Mouse (Mus musculus): ENCODE measurements around the gene Fam19a2.

Gene Fam19a2

GRCm38 (mm10) chr10:123721952-123722460 lies 458.2 kb downstream of the Fam19a2 start:
- DNase-seq (ENCODE audit: low spot score in 2 of 2): no peak

GRCm38 (mm10) chr10:123723641-123724040 lies 459.8 kb downstream of the Fam19a2 start:
- DNase-seq (ENCODE audit: low spot score in 2 of 2): no peak

GRCm38 (mm10) chr10:123748317-123748716 lies 484.5 kb downstream of the Fam19a2 start:
- DNase-seq (ENCODE audit: low spot score in 2 of 2): no peak

GRCm38 (mm10) chr10:123751676-123752280 lies 488.0 kb downstream of the Fam19a2 start:
- DNase-seq (ENCODE audit: low spot score in 2 of 2): no peak

- DNase-seq (ENCODE audit: low spot score in 2 of 2): no peak
These were observed 489.0 kb downstream of the Fam19a2 start for GRCm38 (mm10) chr10:123752755-123753154.

DNA sequence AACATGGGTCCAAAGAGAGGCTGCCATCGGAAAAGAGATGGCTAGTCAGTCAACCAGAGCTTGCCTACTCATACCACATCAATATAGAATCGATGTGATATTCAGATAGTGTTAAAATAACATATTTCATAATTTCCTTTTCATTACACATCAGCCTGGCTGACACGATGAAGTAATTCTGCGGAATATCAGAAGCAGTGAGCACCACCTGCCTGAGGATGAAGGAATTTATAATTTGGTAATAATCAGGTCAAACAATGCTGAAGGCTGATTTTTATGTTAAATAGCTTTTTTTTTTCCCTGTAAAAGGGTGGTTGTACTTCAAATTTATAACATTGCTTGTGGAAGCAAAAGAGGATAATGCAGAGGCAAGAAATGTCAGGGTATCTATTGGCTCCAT lies 490.2 kb downstream of the Fam19a2 start:
- DNase-seq (ENCODE audit: low spot score in 2 of 2): no peak

DNA sequence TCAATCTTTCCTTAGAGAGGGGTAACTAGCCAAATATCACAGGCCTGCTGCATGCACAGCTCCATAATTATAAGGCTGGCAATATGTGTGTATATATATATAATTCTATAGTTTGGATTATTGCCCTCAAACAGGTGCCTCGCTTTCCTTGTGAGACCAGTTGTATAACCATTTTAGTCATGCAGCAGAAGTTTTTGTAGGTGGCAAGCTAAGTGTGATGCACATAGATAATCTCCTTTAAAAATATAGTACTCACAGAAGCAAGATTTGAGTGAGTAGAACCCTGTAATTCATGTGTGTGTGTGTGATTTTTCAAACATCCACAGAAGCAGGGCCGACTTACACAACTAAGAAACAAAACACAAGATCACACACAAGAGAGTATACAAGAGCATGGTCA lies 525.6 kb downstream of the Fam19a2 start:
- DNase-seq (ENCODE audit: low spot score in 2 of 2): no peak

Measured in thymus, postnatal 10 days (tissue).